Mouse (Mus musculus): ENCODE measurements around the gene Rp9. TPM values are rescaled to one million over a fixed set of nuclear protein-coding genes. Genes with fewer than 3 reads are reported as not detected.

Rp9 gene
- polyA plus RNA-seq (2014; fragmentation: Nextera tagmentation; extraction: Ambion mirVana) = 51.1 and 52.3 TPM in 2 replicates

- no peak for ATAC-seq (ENCODE audit: insufficient number of reproducible peaks, insufficient read depth, low FRiP score, low read depth)
- WGBS = 82% methylated on average over 3 of the region's 3 CpGs
- H3K4me3 ChIP-seq (ENCODE audit: control insufficient read depth in 1 of 2, insufficient read depth in 1 of 2, low read depth in 1 of 2, low read length in 2 of 2) = peak within 1 kb of the TSS; percentile 30 to 80; a peak in 3 of 4 replicates
- H3K9ac ChIP-seq (ENCODE audit: low read length) = peak within 1 kb of the TSS; percentile 97
- 0 out of 4 replicates have a peak, but pooled peaks cover 0 to 3% of the 10 kb centered on the region in 2 experiments for H3K4me1 ChIP-seq (ENCODE audit: control insufficient read depth in 2 of 2, insufficient read depth in 2 of 2, low read length in 2 of 2)
- peak within 1 kb of the TSS; percentile 78 for H3K4me2 ChIP-seq (ENCODE audit: low read length)
- H3K36me3 ChIP-seq (ENCODE audit: control insufficient read depth, insufficient read depth, low read length) = peaks cover 13% of the 10 kb centered on the region; the same call in 1 of the 2 replicates
- peak within 1 kb of the TSS; percentile 47 to 86; a peak in 3 of 4 replicates for H3K27ac ChIP-seq (replicated peaks in 1 of 2; ENCODE audit: control insufficient read depth in 1 of 2, insufficient read depth in 1 of 2, low read depth in 2 of 2, low read length in 2 of 2)
- no peaks in the 10 kb centered on the region for H3K9me3 ChIP-seq (ENCODE audit: control insufficient read depth, low read length)
- no peaks in the 10 kb centered on the region for H3K27me3 ChIP-seq (ENCODE audit: control insufficient read depth, insufficient read depth, low read length)
These were observed at the start of gene Rp9 for GRCm38 (mm10) chr9:22469643-22470042. Gene Rp9 (minus strand): TSS chr9:22469743.

DNA sequence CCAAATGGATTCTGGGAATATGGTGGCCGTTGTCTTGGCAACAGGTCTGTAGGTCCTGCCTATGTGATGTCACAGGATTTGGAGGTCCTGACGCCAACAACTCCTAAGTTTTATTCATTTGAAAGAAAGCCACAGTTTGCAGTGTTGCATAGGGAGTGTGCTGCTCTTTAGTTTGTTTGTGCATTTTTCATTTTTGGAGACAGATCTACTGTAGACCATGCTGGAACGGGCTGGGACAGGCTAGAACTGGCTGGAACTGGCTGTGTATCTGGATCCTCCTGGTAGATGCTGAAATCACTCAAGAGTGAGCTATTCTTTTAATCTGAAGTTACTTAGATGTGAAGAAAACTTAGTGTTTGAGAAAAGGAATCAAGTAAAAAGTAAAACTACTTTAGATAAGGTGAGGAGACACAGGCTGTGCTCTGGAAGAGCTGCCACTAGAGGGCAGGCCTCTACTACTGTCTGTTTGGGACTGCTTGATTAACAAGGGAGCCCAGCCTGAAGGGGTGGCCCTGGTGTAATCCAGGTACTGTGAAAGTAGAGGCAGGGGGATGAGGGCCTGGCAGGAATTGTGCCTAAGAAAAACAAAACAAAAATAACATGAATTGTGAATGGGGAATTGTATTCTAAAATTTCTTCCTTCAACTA is 49.0 kb upstream of the Rp9 start:
- ATAC-seq (ENCODE audit: insufficient number of reproducible peaks, insufficient read depth, low FRiP score, low read depth) = no peak
- H3K36me3 ChIP-seq (ENCODE audit: control insufficient read depth, insufficient read depth, low read length) = no peaks in the 10 kb centered on the region
- no peaks in the 10 kb centered on the region for H3K4me1 ChIP-seq (ENCODE audit: control insufficient read depth in 2 of 2, insufficient read depth in 2 of 2, low read length in 2 of 2)
- no peak overlapping the region for H3K4me3 ChIP-seq (ENCODE audit: control insufficient read depth in 1 of 2, insufficient read depth in 1 of 2, low read depth in 1 of 2, low read length in 2 of 2)
- no peak overlapping the region for H3K4me2 ChIP-seq (ENCODE audit: low read length)
- H3K9ac ChIP-seq (ENCODE audit: low read length) = no peak overlapping the region
- H3K27me3 ChIP-seq (ENCODE audit: control insufficient read depth, insufficient read depth, low read length) = no peaks in the 10 kb centered on the region
- WGBS = 88% methylated on average over 3 of the region's 3 CpGs
- no peak overlapping the region for H3K27ac ChIP-seq (replicated peaks in 1 of 2; ENCODE audit: control insufficient read depth in 1 of 2, insufficient read depth in 1 of 2, low read depth in 2 of 2, low read length in 2 of 2)
- peaks cover 6% of the 10 kb centered on the region; the same call in 1 of the 2 replicates for H3K9me3 ChIP-seq (ENCODE audit: control insufficient read depth, low read length)

GRCm38 (mm10) chr9:22515076-22515475 is 45.5 kb upstream of the Rp9 start:
- Histone ChIP-seq H3K36me3 (ENCODE audit: control insufficient read depth, insufficient read depth, low read length) (no peaks in the 10 kb centered on the region), H3K9me3 (ENCODE audit: control insufficient read depth, low read length) (no peaks in the 10 kb centered on the region), H3K4me3 (ENCODE audit: control insufficient read depth in 1 of 2, insufficient read depth in 1 of 2, low read depth in 1 of 2, low read length in 2 of 2) (no peak overlapping the region), H3K4me2 (ENCODE audit: low read length) (no peak overlapping the region), H3K27ac (replicated peaks in 1 of 2; ENCODE audit: control insufficient read depth in 1 of 2, insufficient read depth in 1 of 2, low read depth in 2 of 2, low read length in 2 of 2) (no peak overlapping the region), H3K27me3 (ENCODE audit: control insufficient read depth, insufficient read depth, low read length) (no peaks in the 10 kb centered on the region), H3K4me1 (ENCODE audit: control insufficient read depth in 2 of 2, insufficient read depth in 2 of 2, low read length in 2 of 2) (no peaks in the 10 kb centered on the region), H3K9ac (ENCODE audit: low read length) (no peak overlapping the region)
- 75% methylated on average over 4 of the region's 4 CpGs for WGBS
- ATAC-seq (ENCODE audit: insufficient number of reproducible peaks, insufficient read depth, low FRiP score, low read depth) = no peak

DNA sequence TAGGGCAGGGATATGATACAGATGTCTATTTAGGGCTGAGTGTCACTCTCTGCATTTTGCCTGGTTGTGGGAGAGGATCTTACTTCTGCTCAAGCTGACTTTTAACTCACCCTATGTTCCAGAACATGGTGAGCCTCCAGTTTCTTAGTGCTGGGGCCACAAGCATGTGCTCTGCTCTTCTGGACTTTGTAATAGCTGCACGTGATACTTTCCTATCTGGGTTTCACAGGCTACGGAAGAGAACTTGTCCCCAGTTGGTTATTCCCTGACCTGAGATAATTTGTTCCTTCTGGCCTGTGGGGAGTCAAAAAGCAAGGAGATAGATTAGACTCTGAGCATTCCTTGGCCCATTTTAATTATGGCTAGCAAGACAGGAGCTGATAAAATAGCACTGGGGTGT is 36.0 kb upstream of the Rp9 start:
- H3K9me3 ChIP-seq (ENCODE audit: control insufficient read depth, low read length) = no peaks in the 10 kb centered on the region
- H3K27me3 ChIP-seq (ENCODE audit: control insufficient read depth, insufficient read depth, low read length) = no peaks in the 10 kb centered on the region
- H3K4me2 ChIP-seq (ENCODE audit: low read length) = no peak overlapping the region
- H3K9ac ChIP-seq (ENCODE audit: low read length) = no peak overlapping the region
- no peaks in the 10 kb centered on the region for H3K36me3 ChIP-seq (ENCODE audit: control insufficient read depth, insufficient read depth, low read length)
- H3K27ac ChIP-seq (replicated peaks in 1 of 2; ENCODE audit: control insufficient read depth in 1 of 2, insufficient read depth in 1 of 2, low read depth in 2 of 2, low read length in 2 of 2) = no peak overlapping the region
- WGBS = 31% methylated on average over 2 of the region's 2 CpGs
- no peak for ATAC-seq (ENCODE audit: insufficient number of reproducible peaks, insufficient read depth, low FRiP score, low read depth)
- no peak overlapping the region for H3K4me3 ChIP-seq (ENCODE audit: control insufficient read depth in 1 of 2, insufficient read depth in 1 of 2, low read depth in 1 of 2, low read length in 2 of 2)
- H3K4me1 ChIP-seq (ENCODE audit: control insufficient read depth in 2 of 2, insufficient read depth in 2 of 2, low read length in 2 of 2) = peaks cover 7 to 9% of the 10 kb centered on the region in 2 experiments; a peak in 2 of 4 replicates

- no peak overlapping the region for H3K4me3 ChIP-seq (ENCODE audit: control insufficient read depth in 1 of 2, insufficient read depth in 1 of 2, low read depth in 1 of 2, low read length in 2 of 2)
These were observed 34.0 kb upstream of the Rp9 start for GRCm38 (mm10) chr9:22503581-22503980.

DNA sequence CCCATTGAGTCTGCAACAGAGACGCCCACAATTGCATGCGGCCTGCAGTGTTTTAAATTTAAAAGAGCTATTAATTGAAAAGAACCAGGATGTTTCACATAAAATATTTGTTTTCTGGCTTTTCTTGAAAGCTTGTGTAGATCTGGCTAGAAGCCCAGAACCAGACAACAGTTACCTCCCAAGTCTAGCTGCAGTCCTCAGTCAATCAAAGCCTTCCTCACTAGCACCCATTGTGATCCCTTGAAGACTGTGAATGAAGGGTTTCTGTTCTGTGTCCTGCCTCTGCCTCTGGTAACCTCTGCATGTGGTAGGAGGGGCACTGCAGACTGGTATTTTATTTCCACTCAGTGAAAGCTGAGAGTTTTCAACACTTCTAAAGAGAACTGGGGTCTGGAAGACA is 33.4 kb upstream of the Rp9 start:
- no peaks in the 10 kb centered on the region for H3K9me3 ChIP-seq (ENCODE audit: control insufficient read depth, low read length)
- ATAC-seq (ENCODE audit: insufficient number of reproducible peaks, insufficient read depth, low FRiP score, low read depth) = no peak
- 90% methylated on average over 2 of the region's 2 CpGs for WGBS
- H3K4me1 ChIP-seq (ENCODE audit: control insufficient read depth in 2 of 2, insufficient read depth in 2 of 2, low read length in 2 of 2) = peaks cover 7 to 9% of the 10 kb centered on the region in 2 experiments; a peak in 2 of 4 replicates
- H3K27ac ChIP-seq (replicated peaks in 1 of 2; ENCODE audit: control insufficient read depth in 1 of 2, insufficient read depth in 1 of 2, low read depth in 2 of 2, low read length in 2 of 2) = no peak overlapping the region
- H3K4me3 ChIP-seq (ENCODE audit: control insufficient read depth in 1 of 2, insufficient read depth in 1 of 2, low read depth in 1 of 2, low read length in 2 of 2) = no peak overlapping the region
- H3K9ac ChIP-seq (ENCODE audit: low read length) = no peak overlapping the region
- H3K36me3 ChIP-seq (ENCODE audit: control insufficient read depth, insufficient read depth, low read length) = no peaks in the 10 kb centered on the region
- H3K27me3 ChIP-seq (ENCODE audit: control insufficient read depth, insufficient read depth, low read length) = no peaks in the 10 kb centered on the region
- no peak overlapping the region for H3K4me2 ChIP-seq (ENCODE audit: low read length)

More at GRCm38 (mm10) chr9:22503581-22503980, 34.0 kb upstream of the Rp9 start:
- Histone ChIP-seq H3K9me3 (ENCODE audit: control insufficient read depth, low read length) (no peaks in the 10 kb centered on the region), H3K9ac (ENCODE audit: low read length) (no peak overlapping the region), H3K36me3 (ENCODE audit: control insufficient read depth, insufficient read depth, low read length) (no peaks in the 10 kb centered on the region), H3K27me3 (ENCODE audit: control insufficient read depth, insufficient read depth, low read length) (no peaks in the 10 kb centered on the region), H3K4me2 (ENCODE audit: low read length) (no peak overlapping the region), H3K27ac (replicated peaks in 1 of 2; ENCODE audit: control insufficient read depth in 1 of 2, insufficient read depth in 1 of 2, low read depth in 2 of 2, low read length in 2 of 2) (no peak overlapping the region), H3K4me1 (ENCODE audit: control insufficient read depth in 2 of 2, insufficient read depth in 2 of 2, low read length in 2 of 2) (peaks cover 7 to 9% of the 10 kb centered on the region in 2 experiments; a peak in 2 of 4 replicates)
- no peak for ATAC-seq (ENCODE audit: insufficient number of reproducible peaks, insufficient read depth, low FRiP score, low read depth)
- 84% methylated on average over 5 of the region's 5 CpGs for WGBS

DNA sequence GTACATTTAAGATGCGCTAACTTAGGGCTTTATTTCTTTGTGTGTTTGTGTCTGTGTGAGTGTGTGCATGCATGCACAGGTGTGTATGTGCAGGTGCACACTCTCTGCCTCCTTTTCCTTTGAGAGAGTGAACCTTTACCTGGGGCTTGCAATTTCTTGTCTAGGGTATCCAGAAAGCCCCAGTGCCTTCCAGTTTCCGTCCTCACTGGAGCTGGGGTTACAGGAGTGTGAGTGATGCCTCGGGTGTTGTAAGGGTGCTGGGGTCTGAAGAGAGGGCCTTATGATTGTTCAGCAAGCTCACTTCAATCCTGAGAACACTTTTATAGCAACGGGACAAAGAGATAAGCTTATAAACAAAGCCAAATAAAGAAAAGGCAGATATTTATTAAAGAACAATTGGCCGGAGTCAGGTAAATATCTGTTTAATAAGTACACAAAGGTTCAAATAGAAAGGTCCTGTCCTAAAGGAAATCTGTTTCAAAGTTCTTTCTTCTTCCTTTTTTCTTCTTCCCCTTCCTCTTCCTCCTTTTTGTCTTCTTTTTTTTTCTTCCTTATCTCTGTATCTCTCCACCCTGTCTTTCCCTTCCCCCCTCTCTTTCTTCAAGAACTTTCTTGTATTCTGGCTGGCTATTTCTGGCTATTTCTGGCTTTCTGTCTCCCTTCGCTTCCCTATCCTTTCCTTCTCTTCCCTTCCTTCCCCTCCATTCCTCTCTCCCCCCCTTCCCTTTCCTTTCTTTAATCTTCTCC is 27.7 kb upstream of the Rp9 start:
- Histone ChIP-seq H3K27ac (replicated peaks in 1 of 2; ENCODE audit: control insufficient read depth in 1 of 2, insufficient read depth in 1 of 2, low read depth in 2 of 2, low read length in 2 of 2) (no peak overlapping the region), H3K4me2 (ENCODE audit: low read length) (no peak overlapping the region), H3K9ac (ENCODE audit: low read length) (no peak overlapping the region), H3K9me3 (ENCODE audit: control insufficient read depth, low read length) (no peaks in the 10 kb centered on the region; the same call in 1 of the 2 replicates), H3K27me3 (ENCODE audit: control insufficient read depth, insufficient read depth, low read length) (no peaks in the 10 kb centered on the region), H3K4me1 (ENCODE audit: control insufficient read depth in 2 of 2, insufficient read depth in 2 of 2, low read length in 2 of 2) (no peaks in the 10 kb centered on the region), H3K36me3 (ENCODE audit: control insufficient read depth, insufficient read depth, low read length) (no peaks in the 10 kb centered on the region), H3K4me3 (ENCODE audit: control insufficient read depth in 1 of 2, insufficient read depth in 1 of 2, low read depth in 1 of 2, low read length in 2 of 2) (no peak overlapping the region)
- 78% methylated on average over 6 of the region's 6 CpGs for WGBS
- ATAC-seq (ENCODE audit: insufficient number of reproducible peaks, insufficient read depth, low FRiP score, low read depth) = no peak

Measured in heart, embryonic 14.5 days (tissue).